Mouse (Mus musculus): ENCODE measurements at regions not wholly inside any gene's neighbourhood (a gene's known extent, or its start where the extent isn't known, plus 50 kb on each side); places are given as distances from the start of the nearest gene placed in this dataset.

- Histone ChIP-seq H3K9ac (ENCODE audit: control insufficient read depth, low read depth, low read length, poor library complexity, severe bottlenecking) (no peak overlapping the region), H3K4me1 (ENCODE audit: control insufficient read depth in 1 of 2, insufficient read depth in 2 of 2, low read length in 2 of 2) (no peaks in the 10 kb centered on the region), H3K9me3 (replicated peaks; ENCODE audit: insufficient read depth, low read length) (0 out of 2 replicates have a peak, but pooled peaks cover 2% of the 10 kb centered on the region), H3K4me3 (ENCODE audit: control insufficient read depth in 1 of 2, insufficient read depth in 1 of 2, low read depth in 2 of 2, low read length in 2 of 2) (no peak overlapping the region), H3K79me2 (ENCODE audit: control insufficient read depth, insufficient read depth, low read length, poor library complexity) (no peaks in the 10 kb centered on the region), H3K27ac (ENCODE audit: control insufficient read depth, low read depth, low read length) (no peak overlapping the region), H3K27me3 (ENCODE audit: control insufficient read depth in 1 of 2, insufficient read depth in 2 of 2, low read length in 2 of 2) (no peaks in the 10 kb centered on the region), H3K36me3 (ENCODE audit: control insufficient read depth in 1 of 2, insufficient read depth in 2 of 2, low read length in 2 of 2) (no peaks in the 10 kb centered on the region)
- no peak for DNase-seq (ENCODE audit: low read depth, low spot score)
- no peak for TF ChIP-seq RCOR1 (IDR thresholded peaks at IDR 0.05; ENCODE audit: low read depth, low read length)
- TF ChIP-seq CHD2 (IDR thresholded peaks at IDR 0.05; ENCODE audit: low read length) = no peak
- TF ChIP-seq KAT2A (conservative IDR thresholded peaks at IDR 0.05; ENCODE audit: low read depth, low read length) = no peak
- no peak for TF ChIP-seq E2F4 (IDR thresholded peaks at IDR 0.05; ENCODE audit: borderline replicate concordance, low read depth, low read length)
- no peak for TF ChIP-seq GATA1 (IDR thresholded peaks at IDR 0.05; ENCODE audit: low read depth, low read length)
These were observed 1245.5 kb downstream of the 9330182O14Rik start for GRCm38 (mm10) chr15:41379637-41380036.

GRCm38 (mm10) chr15:41380429-41380828, 1246.3 kb downstream of the 9330182O14Rik start:
- H3K36me3 ChIP-seq (ENCODE audit: control insufficient read depth in 1 of 2, insufficient read depth in 2 of 2, low read length in 2 of 2) = no peaks in the 10 kb centered on the region
- no peak for DNase-seq (ENCODE audit: low read depth, low spot score)
- no peak overlapping the region for H3K9ac ChIP-seq (ENCODE audit: control insufficient read depth, low read depth, low read length, poor library complexity, severe bottlenecking)
- H3K27ac ChIP-seq (ENCODE audit: control insufficient read depth, low read depth, low read length) = no peak overlapping the region
- H3K4me3 ChIP-seq (ENCODE audit: control insufficient read depth in 1 of 2, insufficient read depth in 1 of 2, low read depth in 2 of 2, low read length in 2 of 2) = no peak overlapping the region
- no peaks in the 10 kb centered on the region for H3K27me3 ChIP-seq (ENCODE audit: control insufficient read depth in 1 of 2, insufficient read depth in 2 of 2, low read length in 2 of 2)
- no peaks in the 10 kb centered on the region for H3K79me2 ChIP-seq (ENCODE audit: control insufficient read depth, insufficient read depth, low read length, poor library complexity)
- TF ChIP-seq USF2 (IDR thresholded peaks at IDR 0.05; ENCODE audit: borderline replicate concordance in 1 of 2, insufficient read depth in 1 of 2, low read depth in 1 of 2, low read length in 2 of 2) (no peak), MEF2A (IDR thresholded peaks at IDR 0.05; ENCODE audit: extremely low read depth, insufficient replicate concordance, low read depth, low read length, poor library complexity, severe bottlenecking) (no peak), MYC (IDR thresholded peaks at IDR 0.05; ENCODE audit: low read depth, low read length) (no peak), SIN3A (IDR thresholded peaks at IDR 0.05; ENCODE audit: low read length) (no peak), GABPA (IDR thresholded peaks at IDR 0.05; ENCODE audit: low read depth, low read length) (no peak), SMC3 (IDR thresholded peaks at IDR 0.05; ENCODE audit: low read depth, low read length) (no peak), POLR2AphosphoS2 (IDR thresholded peaks at IDR 0.05; ENCODE audit: low read length) (no peak), RAD21 (IDR thresholded peaks at IDR 0.05; ENCODE audit: low read depth, low read length) (no peak), ZKSCAN1 (IDR thresholded peaks at IDR 0.05; ENCODE audit: low read depth, low read length) (no peak), MAZ (IDR thresholded peaks at IDR 0.05; ENCODE audit: low read depth, low read length) (no peak), GATA1 (IDR thresholded peaks at IDR 0.05; ENCODE audit: low read depth, low read length) (no peak), TAL1 (IDR thresholded peaks at IDR 0.05; ENCODE audit: low read length) (no peak), TCF12 (IDR thresholded peaks at IDR 0.05; ENCODE audit: low read depth, low read length) (no peak), RCOR1 (IDR thresholded peaks at IDR 0.05; ENCODE audit: low read depth, low read length) (no peak), ETS1 (IDR thresholded peaks at IDR 0.05; ENCODE audit: low read depth, low read length) (no peak), TBP (IDR thresholded peaks at IDR 0.05; ENCODE audit: low read depth, low read length) (no peak), NRF1 (IDR thresholded peaks at IDR 0.05; ENCODE audit: insufficient read depth, low read depth, low read length, poor library complexity, severe bottlenecking) (no peak), BHLHE40 (IDR thresholded peaks at IDR 0.05; ENCODE audit: borderline replicate concordance, low read depth, low read length) (no peak)
- 0 out of 2 replicates have a peak, but pooled peaks cover 2% of the 10 kb centered on the region for H3K9me3 ChIP-seq (replicated peaks; ENCODE audit: insufficient read depth, low read length)
- H3K4me1 ChIP-seq (ENCODE audit: control insufficient read depth in 1 of 2, insufficient read depth in 2 of 2, low read length in 2 of 2) = no peaks in the 10 kb centered on the region

All from MEL (cell line).